Mouse (Mus musculus) embryo, embryonic 9.5 days (tissue): ENCODE results near the gene Col1a2.

Experiments
- DNase-seq: peaks from one replicate; pipeline ENCODE4 v3.0.0-alpha.2; 2017; ENCODE audit errors: extremely low spot score

Col1a2 gene

GRCm38 (mm10) chr6:4583485-4583884 lies 78.9 kb downstream of the Col1a2 start:
- no peak for DNase-seq

- DNase-seq, result no peak
Measured at GRCm38 (mm10) chr6:4587946-4588345, 83.3 kb downstream of the Col1a2 start.

- DNase-seq, result no peak
Measured at GRCm38 (mm10) chr6:4588722-4589121, 84.1 kb downstream of the Col1a2 start.

GRCm38 (mm10) chr6:4590089-4590488 lies 85.5 kb downstream of the Col1a2 start:
- DNase-seq, result no peak
